Mouse (Mus musculus): ENCODE measurements around the gene Fam50a. TPM values are rescaled to one million over a fixed set of nuclear protein-coding genes. Genes with fewer than 3 reads are reported as not detected.

Gene Fam50a
- 64.9 and 65.6 TPM in 2 replicates for polyA plus RNA-seq (2015; fragmentation: Nextera tagmentation; extraction: Ambion mirVana)

- Histone ChIP-seq H3K36me3 (ENCODE audit: control insufficient read depth, insufficient read depth, low read length) (peaks cover 12% of the 10 kb centered on the region; the same call in 1 of the 2 replicates), H3K4me1 (replicated peaks; ENCODE audit: control insufficient read depth, insufficient read depth, low read length) (peaks cover 3% of the 10 kb centered on the region), H3K9ac (ENCODE audit: low read length) (peak within 1 kb of the TSS; percentile 81), H3K4me2 (ENCODE audit: low read depth, low read length) (peak within 1 kb of the TSS; percentile 70), H3K27me3 (ENCODE audit: control insufficient read depth, insufficient read depth, low read depth, low read length) (no peaks in the 10 kb centered on the region), H3K27ac (ENCODE audit: low read length) (peak within 1 kb of the TSS; percentile 78), H3K4me3 (ENCODE audit: low read length) (peak within 1 kb of the TSS; percentile 68), H3K9me3 (ENCODE audit: control insufficient read depth, low read length) (no peaks in the 10 kb centered on the region)
- ATAC-seq (ENCODE audit: low read depth), result peak; percentile 98
- WGBS, result 15% methylated on average over 56 of the region's 59 CpGs
Measured at GRCm38 (mm10) chrX:74312540-74313464, at the start of gene Fam50a. Gene Fam50a, plus strand, starts transcription at chrX:74313033.

GRCm38 (mm10) chrX:74269736-74270061, 43.1 kb upstream of the Fam50a start:
- Histone ChIP-seq H3K27me3 (ENCODE audit: control insufficient read depth, insufficient read depth, low read depth, low read length) (no peaks in the 10 kb centered on the region), H3K36me3 (ENCODE audit: control insufficient read depth, insufficient read depth, low read length) (peaks cover 4% of the 10 kb centered on the region; the same call in 1 of the 2 replicates), H3K27ac (ENCODE audit: low read length) (peak overlapping the region; percentile 96), H3K9me3 (ENCODE audit: control insufficient read depth, low read length) (no peaks in the 10 kb centered on the region), H3K9ac (ENCODE audit: low read length) (peak overlapping the region; percentile 68), H3K4me2 (ENCODE audit: low read depth, low read length) (peak overlapping the region; percentile 57), H3K4me3 (ENCODE audit: low read length) (peak overlapping the region; percentile 65), H3K4me1 (replicated peaks; ENCODE audit: control insufficient read depth, insufficient read depth, low read length) (0 out of 2 replicates have a peak, but pooled peaks cover 2% of the 10 kb centered on the region)
- WGBS, result 10% methylated on average over 3 of the region's 3 CpGs
- ATAC-seq (ENCODE audit: low read depth), result peak; percentile 46

GRCm38 (mm10) chrX:74270062-74270901, 42.6 kb upstream of the Fam50a start, which contains the start of gene Rpl10:
Gene Rpl10, plus strand, starts transcription at chrX:74270812.
- ATAC-seq (ENCODE audit: low read depth), result peak; percentile 96
- peak within 1 kb of the TSS; percentile 96 for H3K27ac ChIP-seq (ENCODE audit: low read length)
- no peaks in the 10 kb centered on the region for H3K9me3 ChIP-seq (ENCODE audit: control insufficient read depth, low read length)
- 15% methylated on average over 42 of the region's 42 CpGs for WGBS
- H3K36me3 ChIP-seq (ENCODE audit: control insufficient read depth, insufficient read depth, low read length), result peaks cover 4% of the 10 kb centered on the region; the same call in 1 of the 2 replicates
- peak within 1 kb of the TSS; percentile 65 for H3K4me3 ChIP-seq (ENCODE audit: low read length)
- H3K27me3 ChIP-seq (ENCODE audit: control insufficient read depth, insufficient read depth, low read depth, low read length), result no peaks in the 10 kb centered on the region
- peak within 1 kb of the TSS; percentile 57 for H3K4me2 ChIP-seq (ENCODE audit: low read depth, low read length)
- H3K9ac ChIP-seq (ENCODE audit: low read length), result peak within 1 kb of the TSS; percentile 79
- H3K4me1 ChIP-seq (replicated peaks; ENCODE audit: control insufficient read depth, insufficient read depth, low read length), result 0 out of 2 replicates have a peak, but pooled peaks cover 2% of the 10 kb centered on the region

GRCm38 (mm10) chrX:74270902-74271551, 41.8 kb upstream of the Fam50a start:
- Histone ChIP-seq H3K4me3 (ENCODE audit: low read length) (peak overlapping the region; percentile 65), H3K27ac (ENCODE audit: low read length) (peak overlapping the region; percentile 68), H3K4me2 (ENCODE audit: low read depth, low read length) (peak overlapping the region; percentile 56), H3K9ac (ENCODE audit: low read length) (peak overlapping the region; percentile 79), H3K36me3 (ENCODE audit: control insufficient read depth, insufficient read depth, low read length) (peaks cover 4% of the 10 kb centered on the region; the same call in 1 of the 2 replicates), H3K4me1 (replicated peaks; ENCODE audit: control insufficient read depth, insufficient read depth, low read length) (0 out of 2 replicates have a peak, but pooled peaks cover 2% of the 10 kb centered on the region), H3K9me3 (ENCODE audit: control insufficient read depth, low read length) (no peaks in the 10 kb centered on the region), H3K27me3 (ENCODE audit: control insufficient read depth, insufficient read depth, low read depth, low read length) (no peaks in the 10 kb centered on the region)
- ATAC-seq (ENCODE audit: low read depth), result no peak
- 13% methylated on average over 27 of the region's 27 CpGs for WGBS

GRCm38 (mm10) chrX:74273422-74274322, 39.2 kb upstream of the Fam50a start:
- ATAC-seq (ENCODE audit: low read depth), result no peak
- Histone ChIP-seq H3K4me3 (ENCODE audit: low read length) (no peak overlapping the region), H3K9me3 (ENCODE audit: control insufficient read depth, low read length) (no peaks in the 10 kb centered on the region), H3K4me1 (replicated peaks; ENCODE audit: control insufficient read depth, insufficient read depth, low read length) (0 out of 2 replicates have a peak, but pooled peaks cover 2% of the 10 kb centered on the region), H3K4me2 (ENCODE audit: low read depth, low read length) (no peak overlapping the region), H3K9ac (ENCODE audit: low read length) (no peak overlapping the region), H3K27ac (ENCODE audit: low read length) (no peak overlapping the region), H3K27me3 (ENCODE audit: control insufficient read depth, insufficient read depth, low read depth, low read length) (no peaks in the 10 kb centered on the region), H3K36me3 (ENCODE audit: control insufficient read depth, insufficient read depth, low read length) (peaks cover 4% of the 10 kb centered on the region; the same call in 1 of the 2 replicates)
- 22% methylated on average over 10 of the region's 10 CpGs for WGBS

GRCm38 (mm10) chrX:74277916-74278315, 34.9 kb upstream of the Fam50a start:
- Histone ChIP-seq H3K4me2 (ENCODE audit: low read depth, low read length) (no peak overlapping the region), H3K4me1 (replicated peaks; ENCODE audit: control insufficient read depth, insufficient read depth, low read length) (no peaks in the 10 kb centered on the region; the same call in 1 of the 2 replicates), H3K27me3 (ENCODE audit: control insufficient read depth, insufficient read depth, low read depth, low read length) (no peaks in the 10 kb centered on the region), H3K36me3 (ENCODE audit: control insufficient read depth, insufficient read depth, low read length) (no peaks in the 10 kb centered on the region), H3K9me3 (ENCODE audit: control insufficient read depth, low read length) (no peaks in the 10 kb centered on the region), H3K4me3 (ENCODE audit: low read length) (no peak overlapping the region), H3K27ac (ENCODE audit: low read length) (no peak overlapping the region), H3K9ac (ENCODE audit: low read length) (no peak overlapping the region)
- no peak for ATAC-seq (ENCODE audit: low read depth)
- 62% methylated on average over 7 of the region's 8 CpGs for WGBS

GRCm38 (mm10) chrX:74281041-74281731, 31.6 kb upstream of the Fam50a start:
- peaks cover 4% of the 10 kb centered on the region; the same call in 1 of the 2 replicates for H3K4me1 ChIP-seq (replicated peaks; ENCODE audit: control insufficient read depth, insufficient read depth, low read length)
- 0 out of 2 replicates have a peak, but pooled peaks have one; percentile 1 for ATAC-seq (ENCODE audit: low read depth)
- H3K9me3 ChIP-seq (ENCODE audit: control insufficient read depth, low read length), result no peaks in the 10 kb centered on the region
- H3K27me3 ChIP-seq (ENCODE audit: control insufficient read depth, insufficient read depth, low read depth, low read length), result no peaks in the 10 kb centered on the region
- H3K36me3 ChIP-seq (ENCODE audit: control insufficient read depth, insufficient read depth, low read length), result no peaks in the 10 kb centered on the region
- peak overlapping the region; percentile 81 for H3K27ac ChIP-seq (ENCODE audit: low read length)
- peak overlapping the region; percentile 78 for H3K4me2 ChIP-seq (ENCODE audit: low read depth, low read length)
- H3K4me3 ChIP-seq (ENCODE audit: low read length), result peak overlapping the region; percentile 64
- WGBS, result 13% methylated on average over 11 of the region's 14 CpGs
- H3K9ac ChIP-seq (ENCODE audit: low read length), result peak overlapping the region; percentile 77

Data from lung, embryonic 16.5 days (tissue).